14 mouse cellular contexts compared by ENCODE assay signal in genomic region chr11:101023371-101023770, GRCm38 (mm10). TPM values are rescaled to one million over a fixed set of nuclear protein-coding genes. Genes with fewer than 3 reads are reported as not detected.
A peak's percentile ranks its signal among the peaks of the same experiment; 100 is the strongest.
DNase-seq lines count a peak whose midpoint lies in the region; TF ChIP-seq lines count a peak whose summit lies in the region.
"Had no signal": no experiment of that assay in that cellular context is flagged by ENCODE, and none has a peak within 500 bp of the region (broad histone marks: within the 10 kb centered on the region; RNA-seq: fewer than 3 reads in every experiment).

No protein-coding gene starts in this region.

- 12% methylated on average over 12 of the region's 12 CpGs for WGBS in cerebellum, adult 2 months
- WGBS in kidney, adult 2 months = 86% methylated on average over 12 of the region's 12 CpGs
- WGBS in thymus, adult 2 months = 94% methylated on average over 12 of the region's 12 CpGs

- intact Hi-C loops in heart, postnatal 14 days (cut with DNase I) = loop anchor here (5.0 kb wide), 1 partner anchor 41 kb away; no protein-coding TSS in a partner anchor
- intact Hi-C loops in gastrocnemius, postnatal 14 days (cut with DNase I; ENCODE audit: low total_unique reads) = no loop called here

- H3K4me3 ChIP-seq in cerebellum, adult 2 months (replicated peaks; ENCODE audit: insufficient read depth, low read depth, low read length) = no peak overlapping the region
- no peak overlapping the region for H3K4me3 ChIP-seq in kidney, adult 2 months (ENCODE audit: insufficient read depth, low read depth, low read length)
- no peak overlapping the region for H3K4me3 ChIP-seq in thymus, adult 2 months (ENCODE audit: control insufficient read depth, insufficient read depth, low read length)
- H3K4me3 ChIP-seq: embryonic facial prominence, embryonic 15.5 days; limb, embryonic 13.5 days; myocyte had no signal

- no peak for TF ChIP-seq CTCF in cerebellum, adult 2 months (IDR thresholded peaks at IDR 0.05; ENCODE audit: borderline replicate concordance, insufficient read depth, low read depth, low read length)
- no peak for TF ChIP-seq CTCF in kidney, adult 2 months (conservative IDR thresholded peaks at IDR 0.05; ENCODE audit: insufficient read depth, insufficient read length, low read depth, low read length)
- no peak for TF ChIP-seq CTCF in thymus, adult 2 months (IDR thresholded peaks at IDR 0.05; ENCODE audit: borderline replicate concordance, control insufficient read depth, extremely low read depth, insufficient read depth, low read length, poor library complexity)

- no peak overlapping the region for H3K27ac ChIP-seq in cerebellum, adult 2 months (ENCODE audit: insufficient read depth, low read length)
- no peak overlapping the region for H3K27ac ChIP-seq in kidney, adult 2 months (ENCODE audit: insufficient read depth, low read depth, low read length)
- no peak overlapping the region for H3K27ac ChIP-seq in thymus, adult 2 months (ENCODE audit: control insufficient read depth, insufficient read depth, low read length)
- H3K27ac ChIP-seq: embryonic facial prominence, embryonic 15.5 days; limb, embryonic 13.5 days had no signal

- peaks cover 3% of the 10 kb centered on the region for H3K4me1 ChIP-seq in cerebellum, adult 2 months (ENCODE audit: control insufficient read depth, insufficient read depth, low read length)
- H3K4me1 ChIP-seq in kidney, adult 2 months (ENCODE audit: control insufficient read depth, insufficient read depth, low read length) = no peaks in the 10 kb centered on the region
- no peaks in the 10 kb centered on the region for H3K4me1 ChIP-seq in thymus, adult 2 months (replicated peaks; ENCODE audit: control insufficient read depth, insufficient read depth, low read length)
- H3K4me1 ChIP-seq: embryonic facial prominence, embryonic 15.5 days; limb, embryonic 13.5 days had no signal

- DNase-seq in heart, postnatal 14 days = peak; percentile 37 to 39
- no peak for DNase-seq in heart, adult 11 months
- DNase-seq in lung, postnatal 10 days = peak; percentile 30
- no peak for DNase-seq in lung, postnatal 36 days
- peak; percentile 77 to 81 for DNase-seq in cerebellum, adult 2 months
- DNase-seq in gastrocnemius, postnatal 14 days = peak; percentile 52
- DNase-seq in kidney, adult 2 months = no peak
- DNase-seq in thymus, adult 2 months = no peak
- DNase-seq: lung, embryonic 14.5 days; thymus, postnatal 4 days had no signal

- no peaks in the 10 kb centered on the region for H3K27me3 ChIP-seq in cerebellum, adult 2 months (ENCODE audit: control insufficient read depth, insufficient read depth, low read length)
- no peaks in the 10 kb centered on the region for H3K27me3 ChIP-seq in kidney, adult 2 months (replicated peaks; ENCODE audit: control insufficient read depth, insufficient read depth, low read length)
- no peaks in the 10 kb centered on the region for H3K27me3 ChIP-seq in thymus, adult 2 months (ENCODE audit: control insufficient read depth, insufficient read depth, low read length)
- H3K27me3 ChIP-seq: embryonic facial prominence, embryonic 15.5 days; limb, embryonic 13.5 days had no signal

- peaks cover 3% of the 10 kb centered on the region; the same call in 1 of the 2 replicates for H3K36me3 ChIP-seq in kidney, adult 2 months (ENCODE audit: control insufficient read depth, insufficient read depth, low read length)
- H3K36me3 ChIP-seq in thymus, adult 2 months (ENCODE audit: control insufficient read depth, insufficient read depth, low read length) = no peaks in the 10 kb centered on the region

- TF ChIP-seq POLR2A in cerebellum, adult 2 months (IDR thresholded peaks at IDR 0.05; ENCODE audit: borderline replicate concordance, insufficient read depth, low read length) = no peak
- no peak for TF ChIP-seq POLR2A in kidney, adult 2 months (IDR thresholded peaks at IDR 0.05; ENCODE audit: low read depth, low read length)
- TF ChIP-seq POLR2A in thymus, adult 2 months (IDR thresholded peaks at IDR 0.05; ENCODE audit: control insufficient read depth, extremely low read depth, insufficient read depth, low read length, poor library complexity) = no peak

RNA-seq across cellular contexts. Expression of gene Atp6v0a1, which starts 14.1 kb away (rescaled TPM):
- total RNA-seq in heart, postnatal 14 days (2021) = 10 to 100 TPM; 89.3 to 90.2 TPM
- 294 and 298 TPM in 2 replicates for polyA plus RNA-seq in cerebellum, adult 2 months (2012; rRNA removed)
- total RNA-seq in gastrocnemius, postnatal 14 days (2021) = 10 to 100 TPM; 53.4 to 58.5 TPM
- 48.4 and 54.0 TPM in 2 replicates for polyA plus RNA-seq in kidney, adult 2 months (2012; rRNA removed)
- polyA plus RNA-seq in thymus, adult 2 months (2012; rRNA removed) = 35.9 and 39.7 TPM in 2 replicates

RNA-seq across cellular contexts. Expression of gene Naglu, which starts 46.4 kb away (rescaled TPM):
- total RNA-seq in heart, postnatal 14 days (2021) = 10 to 100 TPM in 1 of 2 experiments, 1 to 10 TPM in 1; 7.2 to 10.1 TPM
- 12.7 and 15.8 TPM in 2 replicates for polyA plus RNA-seq in cerebellum, adult 2 months (2012; rRNA removed)
- 1 to 10 TPM; 6.2 to 7.4 TPM for total RNA-seq in gastrocnemius, postnatal 14 days (2021)
- 50.6 and 60.6 TPM in 2 replicates for polyA plus RNA-seq in kidney, adult 2 months (2012; rRNA removed)
- 24.3 and 25.2 TPM in 2 replicates for polyA plus RNA-seq in thymus, adult 2 months (2012; rRNA removed)

RNA-seq across cellular contexts. Expression of gene Cavin1, which starts 52.7 kb away (rescaled TPM):
- 100 to 1,000 TPM; 336 to 338 TPM for total RNA-seq in heart, postnatal 14 days (2021)
- 14.9 and 15.6 TPM in 2 replicates for polyA plus RNA-seq in cerebellum, adult 2 months (2012; rRNA removed)
- 100 to 1,000 TPM; 226 to 256 TPM for total RNA-seq in gastrocnemius, postnatal 14 days (2021)
- polyA plus RNA-seq in kidney, adult 2 months (2012; rRNA removed) = 32.1 and 35.0 TPM in 2 replicates
- polyA plus RNA-seq in thymus, adult 2 months (2012; rRNA removed) = 18.9 and 22.4 TPM in 2 replicates

RNA-seq across cellular contexts. Expression of gene Hsd17b1, which starts 54.8 kb away (rescaled TPM):
- under 1 TPM; 0.32 to 0.41 TPM for total RNA-seq in heart, postnatal 14 days (2021)
- polyA plus RNA-seq in cerebellum, adult 2 months (2012; rRNA removed) = 0.84 and 0.93 TPM in 2 replicates
- total RNA-seq in gastrocnemius, postnatal 14 days (2021) = under 1 TPM in 1 of 2 experiments, not detected in 1; 0.29 TPM
- polyA plus RNA-seq in kidney, adult 2 months (2012; rRNA removed) = 0.44 and 0.83 TPM in 2 replicates
- polyA plus RNA-seq in thymus, adult 2 months (2012; rRNA removed) = 0.40 and 0.93 TPM in 2 replicates
- total RNA-seq: megakaryocyte-erythroid progenitor cell, adult 5-6 weeks had no signal
- polyA plus RNA-seq: lung, embryonic 14.5 days had no signal

RNA-seq across cellular contexts. Expression of gene Coasy, which starts 59.0 kb away (rescaled TPM):
- total RNA-seq in heart, postnatal 14 days (2021) = 10 to 100 TPM; 16.8 to 21.4 TPM
- 34.1 and 36.7 TPM in 2 replicates for polyA plus RNA-seq in cerebellum, adult 2 months (2012; rRNA removed)
- total RNA-seq in gastrocnemius, postnatal 14 days (2021) = 1 to 10 TPM; 8.1 to 9.5 TPM
- polyA plus RNA-seq in kidney, adult 2 months (2012; rRNA removed) = 154 and 200 TPM in 2 replicates
- polyA plus RNA-seq in thymus, adult 2 months (2012; rRNA removed) = 68.5 and 74.2 TPM in 2 replicates

Comparison
In these comparisons a context has a peak if more than half of its experiments do, and no peak if none do; other contexts are left out.
1. DNase-seq: peak in heart, postnatal 14 days (2 of 2), lung, postnatal 10 days (single experiment), cerebellum, adult 2 months (2 of 2) and gastrocnemius, postnatal 14 days (single experiment); none in heart, adult 11 months (single experiment), lung, postnatal 36 days (single experiment), kidney, adult 2 months (single experiment) and thymus, adult 2 months (single experiment).